Mouse (Mus musculus): ENCODE measurements around the gene Naxd. TPM values are rescaled to one million over a fixed set of nuclear protein-coding genes. Genes with fewer than 3 reads are reported as not detected.
"Not testable (repeated sequence)": the region's sequence is repeated elsewhere in the genome, so short reads cannot be mapped to it uniquely, and the experiment has no call there.

Naxd gene
- polyA plus RNA-seq, 1 experiment = 81.1 TPM

GRCm38 (mm10) chr8:11477811-11478761 is 19.2 kb upstream of the Naxd start, which contains the start of gene Rab20:
TSS of gene Rab20 (minus strand) at chr8:11478710.
- TF ChIP-seq POLR2A (IDR thresholded peaks at IDR 0.05; ENCODE audit: low read depth, low read length) = peak; percentile 39; the same call in 1 of the 2 replicates
- TF ChIP-seq CTCF (IDR thresholded peaks at IDR 0.05; ENCODE audit: extremely low read depth, insufficient read length, insufficient replicate concordance, low read depth, low read length) = no peak
- Histone ChIP-seq H3K36me3 (ENCODE audit: control insufficient read depth, insufficient read depth, low read length) (no peaks in the 10 kb centered on the region), H3K4me1 (ENCODE audit: control insufficient read depth, insufficient read depth, insufficient read length, low read length) (peaks cover 25% of the 10 kb centered on the region), H3K4me3 (ENCODE audit: low read depth, low read length) (peak within 1 kb of the TSS; percentile 73), H3K27me3 (ENCODE audit: control insufficient read depth, insufficient read depth, low read length) (no peaks in the 10 kb centered on the region), H3K27ac (ENCODE audit: insufficient read depth, low read depth, low read length) (peak within 1 kb of the TSS; percentile 90)
- under 1% methylated on average over 69 of the region's 69 CpGs for WGBS

DNA sequence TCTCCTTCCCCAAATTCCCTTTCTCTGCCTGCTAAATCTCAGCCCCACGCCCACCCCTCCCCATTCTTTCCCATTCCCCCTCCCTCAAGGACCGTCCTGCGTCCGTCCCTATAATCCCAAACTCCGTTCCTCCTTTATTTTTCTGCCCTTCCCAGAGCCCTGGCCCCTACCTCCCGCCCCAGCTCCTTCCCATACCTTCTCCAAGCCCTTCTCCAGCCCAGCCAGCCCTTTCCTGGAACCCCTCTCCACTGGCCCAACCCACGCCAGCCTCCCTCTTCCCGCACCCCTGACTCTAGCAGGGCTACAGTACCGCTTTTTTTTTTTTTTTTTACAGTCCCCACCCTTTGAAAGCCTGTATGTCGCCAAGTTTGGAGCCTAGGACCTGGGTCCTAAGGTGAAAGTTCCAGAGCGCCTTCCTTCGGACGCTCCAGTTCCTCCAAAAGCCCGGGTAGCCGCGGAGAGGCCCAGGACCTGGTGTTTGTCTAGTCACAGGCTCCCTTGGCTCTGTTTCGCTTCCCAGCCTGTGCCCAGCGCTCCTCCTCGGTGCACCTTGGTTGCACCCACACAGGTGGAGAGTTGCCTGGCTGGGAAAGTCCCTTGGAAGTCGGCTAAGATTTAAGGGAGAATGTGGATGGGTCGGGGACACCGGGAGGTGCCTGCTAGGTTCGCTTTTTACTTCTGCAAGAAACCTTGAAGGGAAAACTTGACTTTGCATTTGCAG is 18.3 kb upstream of the Naxd start:
- no peaks in the 10 kb centered on the region for H3K36me3 ChIP-seq (ENCODE audit: control insufficient read depth, insufficient read depth, low read length)
- 6% methylated on average over 22 of the region's 23 CpGs for WGBS
- no peaks in the 10 kb centered on the region for H3K27me3 ChIP-seq (ENCODE audit: control insufficient read depth, insufficient read depth, low read length)
- peaks cover 17% of the 10 kb centered on the region for H3K4me1 ChIP-seq (ENCODE audit: control insufficient read depth, insufficient read depth, insufficient read length, low read length)
- H3K27ac ChIP-seq (ENCODE audit: insufficient read depth, low read depth, low read length) = peak overlapping the region; percentile 32; the same call in 1 of the 2 replicates
- H3K4me3 ChIP-seq (ENCODE audit: low read depth, low read length) = peak overlapping the region; percentile 73
- TF ChIP-seq CTCF (IDR thresholded peaks at IDR 0.05; ENCODE audit: extremely low read depth, insufficient read length, insufficient replicate concordance, low read depth, low read length) (no peak), POLR2A (IDR thresholded peaks at IDR 0.05; ENCODE audit: low read depth, low read length) (no peak)

DNA sequence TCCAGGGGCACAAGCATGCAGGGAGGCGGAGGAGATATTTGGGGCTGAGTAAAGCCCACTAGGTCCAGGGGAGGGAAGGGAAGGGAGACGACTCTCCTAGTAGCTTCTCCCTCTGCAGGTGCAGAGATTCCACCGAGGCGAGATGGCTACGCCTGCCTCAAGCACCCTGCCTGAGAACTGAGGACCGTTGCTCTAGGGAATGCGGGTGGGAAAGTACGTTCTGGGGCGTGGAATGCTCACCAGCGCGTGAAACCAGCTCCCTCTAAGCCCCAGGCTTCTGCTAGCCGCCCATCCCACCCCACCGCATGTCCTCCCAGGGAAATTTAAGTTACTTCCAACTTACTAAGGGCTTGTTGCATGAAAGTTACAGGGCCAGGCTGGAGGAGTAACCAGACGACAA is 17.7 kb upstream of the Naxd start:
- Histone ChIP-seq H3K4me1 (ENCODE audit: control insufficient read depth, insufficient read depth, insufficient read length, low read length) (peaks cover 16% of the 10 kb centered on the region), H3K36me3 (ENCODE audit: control insufficient read depth, insufficient read depth, low read length) (no peaks in the 10 kb centered on the region), H3K27me3 (ENCODE audit: control insufficient read depth, insufficient read depth, low read length) (no peaks in the 10 kb centered on the region), H3K4me3 (ENCODE audit: low read depth, low read length) (no peak overlapping the region), H3K27ac (ENCODE audit: insufficient read depth, low read depth, low read length) (no peak overlapping the region)
- 60% methylated on average over 14 of the region's 14 CpGs for WGBS
- no peak for TF ChIP-seq POLR2A (IDR thresholded peaks at IDR 0.05; ENCODE audit: low read depth, low read length)
- no peak for TF ChIP-seq CTCF (IDR thresholded peaks at IDR 0.05; ENCODE audit: extremely low read depth, insufficient read length, insufficient replicate concordance, low read depth, low read length)

DNA sequence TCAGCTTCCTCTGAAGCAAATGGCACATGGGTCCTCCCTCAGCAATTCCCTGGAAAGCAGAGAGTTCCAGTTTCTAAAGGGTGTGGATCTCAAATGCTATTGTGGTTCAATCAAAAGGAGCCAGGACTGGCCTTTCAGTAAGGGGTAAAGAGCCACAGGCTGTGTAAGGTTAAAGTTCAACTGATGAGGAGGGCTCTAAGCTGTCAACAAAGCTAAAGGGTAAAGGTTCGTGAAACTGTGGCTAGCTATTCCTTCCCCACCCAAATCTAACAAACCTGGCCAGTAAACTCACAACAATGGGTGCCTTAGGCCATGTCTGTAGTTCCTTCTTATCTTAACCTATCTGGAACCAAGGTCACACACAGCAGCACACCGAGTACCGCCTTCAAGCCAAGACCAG is 15.4 kb upstream of the Naxd start:
- Histone ChIP-seq H3K27ac (ENCODE audit: insufficient read depth, low read depth, low read length) (peak overlapping the region; percentile 68), H3K4me1 (ENCODE audit: control insufficient read depth, insufficient read depth, insufficient read length, low read length) (peaks cover 7% of the 10 kb centered on the region), H3K4me3 (ENCODE audit: low read depth, low read length) (no peak overlapping the region), H3K36me3 (ENCODE audit: control insufficient read depth, insufficient read depth, low read length) (no peaks in the 10 kb centered on the region), H3K27me3 (ENCODE audit: control insufficient read depth, insufficient read depth, low read length) (no peaks in the 10 kb centered on the region)
- TF ChIP-seq POLR2A (IDR thresholded peaks at IDR 0.05; ENCODE audit: low read depth, low read length) = no peak
- TF ChIP-seq CTCF (IDR thresholded peaks at IDR 0.05; ENCODE audit: extremely low read depth, insufficient read length, insufficient replicate concordance, low read depth, low read length) = no peak
- 26% methylated on average over 3 of the region's 3 CpGs for WGBS

DNA sequence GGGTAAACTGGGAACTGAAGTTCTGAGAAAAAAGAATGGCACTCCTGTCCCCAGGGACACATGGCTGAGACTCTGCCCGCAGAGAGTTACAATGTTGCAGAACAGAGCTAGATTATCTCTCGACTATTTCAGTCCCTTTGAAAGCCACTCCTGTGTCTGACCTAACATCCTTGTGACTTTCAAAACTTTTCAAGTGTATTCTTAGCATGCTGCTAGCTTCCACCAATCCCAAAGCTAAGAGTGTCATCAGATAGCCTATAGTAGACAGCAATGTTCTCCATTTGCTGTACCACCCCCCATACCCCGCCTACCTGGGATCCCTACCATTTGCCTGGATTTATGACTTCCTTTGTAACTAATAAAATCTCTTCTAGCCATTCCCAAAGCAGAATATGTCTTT is 14.8 kb upstream of the Naxd start:
- 59% methylated on average over 3 of the region's 3 CpGs for WGBS

DNA sequence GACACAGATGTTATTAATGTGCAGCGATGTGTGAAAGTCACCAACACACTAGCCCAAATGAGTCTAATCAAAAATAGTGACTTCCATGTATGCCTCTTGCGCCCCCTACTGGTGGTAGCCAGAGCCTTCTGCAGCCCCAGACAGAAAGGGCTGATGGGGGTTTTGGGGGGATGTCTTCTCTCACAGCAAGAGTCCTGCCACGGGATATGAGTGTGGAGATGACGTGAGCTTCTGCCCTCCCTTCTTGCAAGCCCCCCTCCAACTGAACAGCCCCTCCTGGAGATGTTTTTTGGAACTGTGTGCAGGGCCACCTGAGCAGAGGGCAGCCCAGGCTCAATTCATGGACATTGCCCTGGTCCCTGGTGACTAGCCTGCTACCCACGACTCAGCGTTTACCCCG is 11.2 kb upstream of the Naxd start:
- Histone ChIP-seq H3K27ac (ENCODE audit: insufficient read depth, low read depth, low read length) (no peak overlapping the region), H3K4me3 (ENCODE audit: low read depth, low read length) (no peak overlapping the region), H3K27me3 (ENCODE audit: control insufficient read depth, insufficient read depth, low read length) (no peaks in the 10 kb centered on the region), H3K36me3 (ENCODE audit: control insufficient read depth, insufficient read depth, low read length) (no peaks in the 10 kb centered on the region), H3K4me1 (ENCODE audit: control insufficient read depth, insufficient read depth, insufficient read length, low read length) (peaks cover 7% of the 10 kb centered on the region; the same call in 1 of the 2 replicates)
- TF ChIP-seq POLR2A (IDR thresholded peaks at IDR 0.05; ENCODE audit: low read depth, low read length) = no peak
- TF ChIP-seq CTCF (IDR thresholded peaks at IDR 0.05; ENCODE audit: extremely low read depth, insufficient read length, insufficient replicate concordance, low read depth, low read length) = peak; percentile 88; the same call in 1 of the 2 replicates
- WGBS = 8% methylated on average over 7 of the region's 7 CpGs

More for the DNA sequence above, 14.8 kb upstream of the Naxd start:
- H3K4me3 ChIP-seq (ENCODE audit: low read depth, low read length) = no peak overlapping the region
- TF ChIP-seq POLR2A (IDR thresholded peaks at IDR 0.05; ENCODE audit: low read depth, low read length) (no peak), CTCF (IDR thresholded peaks at IDR 0.05; ENCODE audit: extremely low read depth, insufficient read length, insufficient replicate concordance, low read depth, low read length) (no peak)
- no peaks in the 10 kb centered on the region for H3K27me3 ChIP-seq (ENCODE audit: control insufficient read depth, insufficient read depth, low read length)
- peaks cover 7% of the 10 kb centered on the region for H3K4me1 ChIP-seq (ENCODE audit: control insufficient read depth, insufficient read depth, insufficient read length, low read length)
- H3K27ac ChIP-seq (ENCODE audit: insufficient read depth, low read depth, low read length) = peak overlapping the region; percentile 68
- H3K36me3 ChIP-seq (ENCODE audit: control insufficient read depth, insufficient read depth, low read length) = no peaks in the 10 kb centered on the region

- WGBS = 46% methylated on average over 4 of the region's 4 CpGs
- H3K27ac ChIP-seq (ENCODE audit: insufficient read depth, low read depth, low read length) = no peak overlapping the region
- peaks cover 1% of the 10 kb centered on the region; the same call in 1 of the 2 replicates for H3K4me1 ChIP-seq (ENCODE audit: control insufficient read depth, insufficient read depth, insufficient read length, low read length)
- no peaks in the 10 kb centered on the region for H3K27me3 ChIP-seq (ENCODE audit: control insufficient read depth, insufficient read depth, low read length)
- H3K36me3 ChIP-seq (ENCODE audit: control insufficient read depth, insufficient read depth, low read length) = no peaks in the 10 kb centered on the region
- no peak overlapping the region for H3K4me3 ChIP-seq (ENCODE audit: low read depth, low read length)
- TF ChIP-seq POLR2A (IDR thresholded peaks at IDR 0.05; ENCODE audit: low read depth, low read length) = no peak
- no peak for TF ChIP-seq CTCF (IDR thresholded peaks at IDR 0.05; ENCODE audit: extremely low read depth, insufficient read length, insufficient replicate concordance, low read depth, low read length)
These were observed 10.1 kb upstream of the Naxd start for GRCm38 (mm10) chr8:11487229-11487628.

DNA sequence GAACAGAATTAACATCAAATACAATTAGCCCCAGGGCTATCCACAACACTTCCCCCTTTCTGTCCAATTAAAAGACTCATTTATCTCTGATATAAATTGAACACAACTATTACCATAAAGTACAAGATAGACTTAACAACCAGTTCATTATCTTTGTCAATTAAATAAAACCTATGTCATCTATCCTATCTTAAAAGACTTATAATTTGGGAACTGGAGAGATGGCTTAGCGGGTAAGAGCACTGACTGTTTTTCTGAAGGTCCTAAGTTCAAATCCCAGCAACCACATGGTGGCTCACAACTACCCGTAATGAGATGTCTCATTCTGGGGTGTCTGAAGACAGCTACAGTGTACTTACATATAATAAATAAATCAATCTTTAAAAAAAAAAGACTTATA is 5.0 kb upstream of the Naxd start:
- not testable (repeated sequence) for H3K4me1 ChIP-seq (ENCODE audit: control insufficient read depth, insufficient read depth, insufficient read length, low read length); H3K4me3 ChIP-seq (ENCODE audit: low read depth, low read length); H3K36me3 ChIP-seq (ENCODE audit: control insufficient read depth, insufficient read depth, low read length); H3K27me3 ChIP-seq (ENCODE audit: control insufficient read depth, insufficient read depth, low read length); H3K27ac ChIP-seq (ENCODE audit: insufficient read depth, low read depth, low read length)
- WGBS = 80% methylated on average over 2 of the region's 2 CpGs
